Mouse (Mus musculus) midbrain, embryonic 11.5 days (tissue): ENCODE data around the gene 5730596B20Rik. TPM values are rescaled to one million over a fixed set of nuclear protein-coding genes. Genes with fewer than 3 reads are reported as not detected.

Experiments
- microRNA counts: library from miRNA; unstranded; fragments of <30 nt; microRNA quantifications from one replicate; lab custom pipeline; 2015
- microRNA-seq: library from miRNA; unstranded; fragments of <30 nt; microRNA quantifications from one replicate; pipeline ENCODE4, GENCODE M21; 2017
- polyA plus RNA-seq: library from polyadenylated mRNA; unstranded; fragments of >200 nt; fragmentation: Nextera tagmentation; extraction: Ambion mirVana; gene quantifications from 2 replicates; pipeline ENCODE4 v1.2.1, GENCODE M21; 2014

The 5730596B20Rik gene
- polyA plus RNA-seq, 1 experiment from 2014 or later = not detected

MicroRNAs within 50 kb of the gene (microRNA counts, 519-probe panel; counts per million panel counts)
- microRNA mmu-miR-196b (lab: Ali Mortazavi, UCI) = not detected

Small RNA genes lying within 50 kb of the gene (microRNA-seq; reads per million reads assigned to microRNA genes)
- gene Mir196b = 9.3 reads per million, percentile 29 among the genes with 10 or more reads in this experiment

Other genes starting within 250 kb of the 5730596B20Rik start
- gene Skap2, start 164.9 kb upstream of the 5730596B20Rik start, polyA plus RNA-seq = 8.5 and 10.0 TPM in 2 replicates
- 0.53 and 0.63 TPM in 2 replicates for gene Hoxa1, start 19.2 kb upstream of the 5730596B20Rik start, polyA plus RNA-seq
- gene Hoxa2, start 12.7 kb upstream of the 5730596B20Rik start, polyA plus RNA-seq = 0.14 and 0.26 TPM in 2 replicates
- gene Hoxa4, start 14.3 kb downstream of the 5730596B20Rik start, polyA plus RNA-seq = not detected in 2 replicates
- not detected in 2 replicates for gene Hoxa5, start 27.1 kb downstream of the 5730596B20Rik start, polyA plus RNA-seq
- not detected in 2 replicates for gene Hoxa6, start 31.2 kb downstream of the 5730596B20Rik start, polyA plus RNA-seq
- gene Hoxa3, start 35.8 kb downstream of the 5730596B20Rik start, polyA plus RNA-seq = 0.11 TPM in 1 of 2 replicates, not detected in the other
- not detected in 2 replicates for gene Gm28308, start 35.8 kb downstream of the 5730596B20Rik start, polyA plus RNA-seq
- gene Hoxa7, start 44.4 kb downstream of the 5730596B20Rik start, polyA plus RNA-seq = 0.14 TPM in 1 of 2 replicates, not detected in the other
- not detected in 2 replicates for gene Hoxa9, start 53.6 kb downstream of the 5730596B20Rik start, polyA plus RNA-seq
- not detected in 2 replicates for gene Hoxa10, start 63.4 kb downstream of the 5730596B20Rik start, polyA plus RNA-seq
- gene Hoxa11, start 68.3 kb downstream of the 5730596B20Rik start, polyA plus RNA-seq = not detected in 2 replicates
- not detected in 2 replicates for gene Hoxa13, start 83.4 kb downstream of the 5730596B20Rik start, polyA plus RNA-seq
- gene Evx1, start 136.0 kb downstream of the 5730596B20Rik start, polyA plus RNA-seq = 0.23 and 0.30 TPM in 2 replicates